Mouse (Mus musculus) right cerebral cortex, postnatal 4 days (tissue): ENCODE results near the gene Chkb.
"Not testable (repeated sequence)": the region's sequence is repeated elsewhere in the genome, so short reads cannot be mapped to it uniquely, and the experiment has no call there.

Source experiments
- DNase-seq: peaks from one replicate; pipeline ENCODE4 v3.0.0-alpha.2; 2022

Chkb gene

GRCm38 (mm10) chr15:89452906-89453864, 23.5 kb upstream of the Chkb start:
- no peak for DNase-seq

- DNase-seq = no peak
Measured at GRCm38 (mm10) chr15:89442486-89443070, 12.9 kb upstream of the Chkb start.

DNA sequence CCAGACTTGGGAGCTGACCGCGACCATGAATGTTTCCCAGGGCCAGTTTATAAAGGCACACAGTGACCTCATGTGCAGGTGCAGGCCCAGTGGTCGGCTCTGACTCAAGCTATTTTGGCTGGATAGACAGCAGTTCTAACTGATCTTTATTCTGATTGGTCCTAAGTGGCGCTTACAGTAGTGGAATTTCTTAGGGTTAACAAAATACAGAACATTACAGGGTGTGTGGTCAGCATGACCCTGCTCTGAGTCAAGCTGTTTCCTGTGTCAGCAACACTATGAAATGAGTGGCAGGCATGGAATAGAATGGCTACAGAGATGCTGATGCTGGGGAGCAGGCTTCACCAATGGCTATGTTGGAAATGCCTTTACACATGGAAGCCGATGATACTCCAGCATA, 6.2 kb upstream of the Chkb start:
- DNase-seq = no peak

DNA sequence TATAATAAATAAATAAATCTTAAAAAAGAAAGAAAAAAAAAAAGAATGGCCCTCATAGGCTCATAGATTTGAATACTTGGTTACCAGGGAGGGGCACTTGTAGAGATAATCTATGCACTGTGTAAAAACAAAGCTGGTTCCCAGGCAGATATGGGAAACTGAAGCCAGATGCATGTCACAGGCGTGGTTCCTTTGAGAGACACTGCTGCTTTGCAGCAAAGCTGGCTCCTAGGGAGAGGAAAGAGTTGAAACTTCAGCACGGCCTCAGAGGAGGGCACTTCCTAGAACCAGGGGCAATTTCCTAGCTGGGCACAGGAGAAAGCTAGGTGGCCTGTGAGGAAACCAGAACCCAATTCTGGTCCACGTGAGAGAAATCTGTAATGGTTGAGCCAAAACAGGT, 4.4 kb upstream of the Chkb start:
- no peak for DNase-seq

GRCm38 (mm10) chr15:89432946-89433345, 3.2 kb upstream of the Chkb start:
- DNase-seq = no peak

GRCm38 (mm10) chr15:89431806-89432205, 2.1 kb upstream of the Chkb start:
- no peak for DNase-seq

GRCm38 (mm10) chr15:89431271-89431670, 1.6 kb upstream of the Chkb start:
- DNase-seq = no peak

- not testable (repeated sequence) for DNase-seq
Measured at GRCm38 (mm10) chr15:89430771-89431170, 1.1 kb upstream of the Chkb start.

DNA sequence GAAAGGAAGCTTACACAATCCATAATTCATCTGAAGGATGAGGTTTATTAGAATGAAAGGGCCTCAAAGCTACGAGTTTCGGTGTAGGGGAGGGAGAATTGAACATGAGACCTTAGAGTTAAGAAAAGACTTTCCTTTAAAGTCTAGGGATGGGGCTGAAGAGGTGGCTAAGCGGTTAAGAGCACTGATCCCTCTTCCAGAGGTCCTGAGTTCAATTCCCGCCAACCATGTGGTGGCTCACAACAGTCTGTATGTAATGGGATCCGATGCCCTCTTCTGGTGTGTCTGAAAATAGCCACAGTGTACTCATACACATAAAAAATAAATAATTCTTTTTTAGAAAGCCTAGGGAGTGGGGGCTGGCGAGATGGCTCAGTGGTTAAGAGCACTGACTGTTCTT, 633 bp upstream of the Chkb start:
- DNase-seq = no peak

GRCm38 (mm10) chr15:89428821-89429351, 822 bp downstream of the Chkb start:
- DNase-seq = no peak

GRCm38 (mm10) chr15:89428136-89428790, 1.4 kb downstream of the Chkb start:
- DNase-seq = no peak

DNA sequence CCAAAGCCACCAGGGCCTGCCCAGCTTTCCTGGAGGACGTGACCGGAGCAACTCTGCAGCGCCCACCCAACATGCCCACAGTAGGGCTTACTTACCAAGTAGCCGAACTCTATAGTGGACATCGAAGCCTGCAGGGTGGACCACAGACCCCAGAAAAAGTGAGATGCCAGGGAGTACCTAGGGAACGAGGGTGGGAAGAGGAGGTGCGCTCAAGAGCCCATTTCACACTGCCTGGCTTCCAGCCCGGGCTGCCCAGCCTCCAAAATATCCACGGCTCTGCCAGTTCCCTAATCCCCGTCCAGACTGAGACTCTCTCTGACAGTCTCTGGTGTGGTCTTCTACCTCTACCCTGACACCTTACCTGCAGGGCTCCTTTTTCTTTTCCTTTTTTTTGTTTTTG, 3.0 kb downstream of the Chkb start:
- DNase-seq = no peak

- DNase-seq = no peak
Measured at GRCm38 (mm10) chr15:89425711-89426121, 4.0 kb downstream of the Chkb start, which contains the start of gene Cpt1b. Cpt1b (minus strand) TSS chr15:89425863.

- no peak for DNase-seq
Measured at GRCm38 (mm10) chr15:89424621-89425020, 5.1 kb downstream of the Chkb start.

DNA sequence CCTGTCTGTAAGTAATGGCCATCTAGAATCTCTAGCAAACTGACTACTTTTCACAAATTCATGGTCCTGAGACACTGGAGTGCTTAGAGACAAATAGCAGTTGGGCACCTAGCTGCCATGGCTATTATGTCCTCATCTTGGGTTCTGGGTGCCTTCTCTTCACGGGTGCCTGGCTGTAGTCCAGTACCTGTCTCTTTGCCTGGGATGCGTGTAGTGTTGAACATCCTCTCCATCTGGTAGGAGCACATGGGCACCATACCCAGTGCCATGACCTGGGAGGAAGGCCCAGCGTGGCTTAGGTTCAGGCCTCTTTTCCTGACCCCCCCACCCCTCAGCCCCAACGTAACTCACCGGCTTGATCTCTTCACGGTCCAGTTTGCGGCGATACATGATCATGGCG, 7.8 kb downstream of the Chkb start:
- no peak for DNase-seq

DNA sequence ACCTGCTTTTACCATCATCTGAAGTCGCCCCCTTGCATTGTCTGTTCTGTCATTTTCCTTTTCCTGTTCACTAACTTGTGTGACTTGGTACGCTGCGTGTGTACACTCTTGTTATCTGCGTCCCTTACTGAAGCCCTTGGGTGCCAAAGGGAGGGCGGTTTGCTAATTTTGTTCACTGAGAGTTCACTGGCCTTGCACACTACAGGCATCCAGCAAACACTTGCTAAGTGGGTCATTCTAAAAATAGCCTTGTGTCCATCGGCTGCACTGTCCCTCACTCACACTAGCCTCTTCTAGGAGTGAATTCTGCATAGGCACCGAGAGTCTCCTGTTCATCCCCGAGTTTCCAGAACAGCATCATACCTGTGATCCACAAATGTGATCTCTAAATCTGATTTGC, 14.4 kb downstream of the Chkb start:
- no peak for DNase-seq

- no peak for DNase-seq
Measured at GRCm38 (mm10) chr15:89410118-89410517, 19.6 kb downstream of the Chkb start, which contains the start of gene Syce3. Syce3 (minus strand) TSS chr15:89410503.

DNA sequence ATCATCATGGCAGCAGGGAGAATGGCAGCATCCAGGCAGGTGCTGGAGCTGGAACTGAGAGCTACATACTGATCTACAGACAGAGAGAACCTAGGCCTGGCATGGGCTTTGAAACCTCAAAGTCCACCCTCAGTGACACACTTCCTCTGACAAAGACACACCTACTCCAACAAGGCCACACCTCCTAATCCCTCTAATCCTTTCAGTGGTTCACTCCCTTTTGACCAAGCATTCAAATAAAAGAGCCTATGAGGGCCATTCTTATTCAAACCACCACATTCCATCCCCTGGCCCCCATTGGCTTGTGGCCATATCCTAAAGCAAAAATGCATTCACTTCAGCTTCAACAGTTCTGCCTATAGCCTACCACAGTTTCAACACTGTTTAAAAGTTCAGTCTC, 23.0 kb downstream of the Chkb start:
- no peak for DNase-seq

DNA sequence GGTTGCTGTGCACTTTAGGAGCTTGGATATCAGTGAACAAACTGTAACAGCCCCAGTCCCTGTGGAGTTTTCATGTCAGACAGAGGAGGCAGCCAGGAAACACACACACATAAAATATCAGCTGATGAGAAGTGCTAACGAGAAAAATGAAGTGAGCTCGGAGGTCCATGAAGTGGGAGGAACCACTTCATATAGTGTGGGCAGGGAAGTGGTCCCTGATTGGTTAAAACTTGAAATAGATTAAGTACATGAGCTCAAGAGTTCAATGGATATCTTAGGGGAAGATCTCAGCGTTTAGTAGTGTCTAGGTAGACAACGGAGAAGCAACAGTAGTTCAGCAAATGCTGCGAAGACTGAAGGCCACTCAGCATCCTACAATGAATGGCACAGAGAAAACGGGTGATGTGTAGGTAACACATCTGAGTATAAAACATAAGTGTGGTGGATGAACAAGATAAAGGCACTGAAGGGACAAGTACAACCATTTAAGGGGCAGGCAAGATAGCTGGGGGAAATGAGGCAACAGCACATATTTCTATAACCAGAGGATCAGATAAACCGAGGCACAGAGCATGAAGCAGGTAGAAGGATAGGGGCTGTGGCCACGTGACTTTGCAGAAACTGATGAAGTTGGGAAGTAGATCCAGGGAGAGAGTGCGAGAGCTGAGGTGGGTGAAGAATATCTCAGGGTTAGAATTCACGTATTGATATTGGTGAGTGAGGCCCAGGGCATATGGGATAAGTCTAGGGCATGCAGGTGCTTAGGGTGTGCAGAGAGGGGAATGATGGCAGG, 24.7 kb downstream of the Chkb start:
- DNase-seq = no peak

DNA sequence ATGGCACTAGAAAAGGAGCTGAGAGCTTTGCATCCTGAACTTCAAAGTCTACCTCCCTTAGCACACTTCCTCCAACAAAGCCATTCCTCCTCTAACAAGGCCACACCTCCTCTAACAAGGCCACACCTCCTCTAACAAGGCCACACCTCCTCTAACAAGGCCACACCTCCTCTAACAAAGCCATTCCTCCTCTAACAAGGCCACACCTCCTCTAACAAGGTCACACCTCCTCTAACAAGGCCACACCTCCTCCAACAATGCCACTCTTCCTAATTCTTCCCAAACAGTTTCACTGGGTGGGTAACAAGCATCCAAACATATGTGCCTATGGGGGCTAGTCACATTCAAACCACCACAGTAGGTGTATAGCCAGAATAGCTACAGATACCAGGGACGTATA, 27.2 kb downstream of the Chkb start:
- no peak for DNase-seq

DNA sequence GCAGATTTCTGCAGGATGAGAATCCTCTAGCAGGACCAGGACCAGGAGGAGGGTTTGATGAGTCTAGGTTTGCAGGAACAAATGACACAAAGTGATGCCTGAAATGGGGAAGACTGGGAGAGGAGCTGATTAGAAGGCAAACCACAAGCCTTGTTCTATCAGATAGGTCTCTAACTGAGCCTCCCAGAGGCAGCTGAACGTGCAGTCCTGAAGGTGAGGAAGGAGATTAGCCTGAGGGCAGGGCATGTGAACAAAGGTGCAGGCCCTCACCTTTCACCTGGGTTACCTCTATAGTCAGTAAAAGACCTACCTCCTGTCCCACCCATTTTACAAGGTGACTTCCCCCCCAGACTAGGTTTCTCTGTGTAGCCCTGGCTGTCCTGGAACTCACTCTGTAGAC, 30.0 kb downstream of the Chkb start:
- DNase-seq = no peak

DNA sequence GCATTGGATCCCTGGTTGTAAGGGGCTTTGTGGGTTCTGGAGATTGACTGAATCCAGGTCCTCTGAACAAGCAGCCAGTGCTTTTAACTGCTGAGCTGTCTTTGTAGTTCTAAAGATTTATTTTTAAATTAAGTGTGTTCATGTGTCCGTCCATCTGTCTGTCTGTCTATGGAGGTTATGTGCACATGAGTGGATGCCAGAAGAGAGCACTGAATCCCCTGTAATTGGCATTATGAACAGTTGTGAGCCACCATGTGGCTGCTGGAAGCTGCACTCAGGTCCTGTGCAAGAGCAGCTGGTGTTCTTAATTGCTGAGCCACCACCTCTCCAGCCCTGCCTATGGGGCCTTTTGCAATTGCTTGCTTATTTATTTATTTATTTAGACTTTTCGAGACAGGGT, 31.6 kb downstream of the Chkb start:
- DNase-seq = no peak

DNA sequence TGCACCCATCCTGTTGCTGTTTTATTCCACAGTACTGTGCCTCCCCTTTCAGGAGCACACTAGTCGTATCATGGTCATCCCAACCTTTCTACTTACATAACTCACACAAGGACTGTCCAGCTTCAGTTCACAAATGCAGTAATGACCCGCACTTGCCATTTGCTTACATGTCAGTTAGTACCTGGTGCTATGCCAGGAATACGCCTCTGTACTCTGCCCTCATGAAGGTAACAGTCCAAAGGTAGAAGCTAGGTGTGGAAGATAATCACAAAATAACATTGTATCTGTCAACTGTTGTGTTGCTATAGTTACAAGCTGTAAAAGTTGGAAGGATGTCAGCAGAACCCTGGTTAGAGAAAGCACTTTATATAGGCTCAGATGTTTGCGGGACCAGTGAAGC, 32.8 kb downstream of the Chkb start:
- no peak for DNase-seq
